Mouse (Mus musculus) lung, embryonic 14.5 days (tissue): Measurements from ENCODE around the gene Fermt3. TPM values are rescaled to one million over a fixed set of nuclear protein-coding genes. Genes with fewer than 3 reads are reported as not detected.

Source experiments
- ATAC-seq: fragments of 200-750 bp; cut with Nextera tagmentation; 2 replicates; pipeline ENCODE4 v1.8.0; 2017; ENCODE audit warnings: mild to moderate bottlenecking, moderate TSS enrichment, moderate library complexity; ENCODE audit not compliant: insufficient read depth
- DNase-seq: peaks from one replicate; pipeline ENCODE4 v3.0.0-alpha.2; 2015
- H3K27ac ChIP-seq: fragments of 300-500 bp; sonication (generic); 2 replicates; pipeline ENCODE4 v1.5.1; 2014; ENCODE audit warnings: low read depth, mild to moderate bottlenecking, moderate library complexity
- H3K27me3 ChIP-seq: fragments of 300-500 bp; sonication (generic); 2 replicates; pipeline ENCODE4 v1.6.1; 2014; ENCODE audit warnings: low read length, control low read depth; ENCODE audit not compliant: insufficient read depth
- H3K36me3 ChIP-seq: fragments of 300-500 bp; sonication (generic); 2 replicates; pipeline ENCODE4 v1.6.1; 2014; ENCODE audit warnings: control low read depth; ENCODE audit not compliant: insufficient read depth
- H3K4me1 ChIP-seq: fragments of 300-500 bp; sonication (generic); 2 replicates; pipeline ENCODE4 v1.6.1; 2014; ENCODE audit warnings: antibody characterized with exemption, control low read depth; ENCODE audit not compliant: insufficient read depth
- H3K4me2 ChIP-seq: fragments of 300-500 bp; sonication (generic); 2 replicates; pipeline ENCODE4 v1.6.1; 2014; ENCODE audit warnings: mild to moderate bottlenecking
- H3K4me3 ChIP-seq: fragments of 300-500 bp; sonication (generic); 2 replicates; pipeline ENCODE4 v1.5.1; 2014; ENCODE audit warnings: low read depth, low read length
- H3K9ac ChIP-seq: fragments of 300-500 bp; sonication (generic); 2 replicates; pipeline ENCODE4 v1.6.1; 2014
- H3K9me3 ChIP-seq: fragments of 300-500 bp; sonication (generic); 2 replicates; pipeline ENCODE4 v1.6.1; 2016; ENCODE audit warnings: low read depth, low read length, control low read depth
- CTCF ChIP-seq: IDR thresholded peaks from 2 replicates; pipeline ENCODE4 v1.5.1; 2016; ENCODE audit warnings: antibody characterized with exemption, low read depth
- WGBS: fragments of 180-500 bp; shearing (Covaris S2); extraction: QIAGEN DNeasy Blood & Tissue Kit; methylation state at CpG from one replicate; pipeline ENCODE4 v1.1.7; 2014; 5-methylcytosine and 5-hydroxymethylcytosine counted together
- polyA plus RNA-seq: library from polyadenylated mRNA; unstranded; fragments of >200 nt; fragmentation: Nextera tagmentation; extraction: Ambion mirVana; gene quantifications from 2 replicates; pipeline ENCODE4 v1.2.1, GENCODE M21; 2014

Gene Fermt3
- polyA plus RNA-seq, 1 experiment from 2014 or later: 8.6 TPM

DNA sequence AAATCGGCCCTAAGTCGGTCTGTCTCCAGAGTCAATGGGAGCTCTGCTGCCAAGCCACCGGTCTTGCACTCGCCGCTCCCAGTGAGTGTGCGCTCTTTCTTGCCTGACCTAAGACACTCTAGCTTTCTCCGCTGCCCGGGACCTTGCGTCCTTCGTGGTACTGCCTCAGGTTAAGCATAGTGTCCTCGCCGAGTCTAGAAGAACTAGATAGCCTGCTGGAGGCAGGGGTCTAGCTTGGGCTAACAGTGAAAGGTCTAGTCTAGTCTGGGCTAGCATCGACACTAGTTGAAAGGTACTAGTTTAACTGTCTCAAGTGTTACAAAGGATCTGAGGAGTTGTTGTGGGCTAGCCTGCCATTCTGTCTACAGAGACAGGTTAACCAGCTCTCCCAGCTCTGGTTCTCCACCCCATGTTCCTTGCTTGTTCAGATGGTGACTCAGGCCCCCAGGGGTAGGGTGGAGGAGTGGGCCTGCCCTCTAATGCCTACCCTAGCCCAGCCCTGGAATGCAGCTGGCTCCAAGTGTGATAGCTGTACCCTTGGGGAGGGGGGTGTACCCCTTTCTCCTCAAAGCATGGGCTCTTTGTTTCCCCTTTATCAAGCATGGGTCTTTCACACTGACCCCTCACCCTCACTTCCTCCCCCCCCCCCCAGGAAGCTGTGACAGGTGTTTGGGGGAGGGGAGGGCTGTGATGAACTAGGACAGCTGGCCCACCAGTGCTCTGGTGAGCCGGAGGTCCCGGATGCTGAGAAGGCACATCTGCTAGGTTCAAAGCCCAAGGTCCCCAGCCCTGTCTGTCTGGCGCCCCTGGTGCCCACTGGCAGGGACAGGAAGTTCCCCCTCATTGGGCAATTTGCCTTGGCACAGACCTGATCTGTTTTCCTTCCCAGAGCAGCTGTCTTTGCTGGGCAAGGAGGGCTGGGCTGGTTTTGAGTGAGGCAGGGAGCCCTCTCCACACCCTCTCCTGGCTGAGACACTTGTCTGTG is 43.4 kb downstream of the Fermt3 start, which contains the start of gene Plcb3:
Gene Plcb3 (minus strand): TSS at position 934 of the 985 bp plus-strand sequence.
- Histone ChIP-seq H3K9ac (peak within 1 kb of the TSS; percentile 78), H3K4me2 (peak within 1 kb of the TSS; percentile 94), H3K27me3 (no peaks in the 10 kb centered on the region), H3K4me3 (peak within 1 kb of the TSS; percentile 58), H3K9me3 (no peaks in the 10 kb centered on the region), H3K27ac (peak within 1 kb of the TSS; percentile 71), H3K36me3 (peaks cover 21% of the 10 kb centered on the region), H3K4me1 (peaks cover 12% of the 10 kb centered on the region; the same call in 1 of the 2 replicates)
- under 1% methylated on average over 16 of the region's 16 CpGs for WGBS
- peak; percentile 76 for DNase-seq
- TF ChIP-seq CTCF: peak; percentile 47
- no peak for ATAC-seq

DNA sequence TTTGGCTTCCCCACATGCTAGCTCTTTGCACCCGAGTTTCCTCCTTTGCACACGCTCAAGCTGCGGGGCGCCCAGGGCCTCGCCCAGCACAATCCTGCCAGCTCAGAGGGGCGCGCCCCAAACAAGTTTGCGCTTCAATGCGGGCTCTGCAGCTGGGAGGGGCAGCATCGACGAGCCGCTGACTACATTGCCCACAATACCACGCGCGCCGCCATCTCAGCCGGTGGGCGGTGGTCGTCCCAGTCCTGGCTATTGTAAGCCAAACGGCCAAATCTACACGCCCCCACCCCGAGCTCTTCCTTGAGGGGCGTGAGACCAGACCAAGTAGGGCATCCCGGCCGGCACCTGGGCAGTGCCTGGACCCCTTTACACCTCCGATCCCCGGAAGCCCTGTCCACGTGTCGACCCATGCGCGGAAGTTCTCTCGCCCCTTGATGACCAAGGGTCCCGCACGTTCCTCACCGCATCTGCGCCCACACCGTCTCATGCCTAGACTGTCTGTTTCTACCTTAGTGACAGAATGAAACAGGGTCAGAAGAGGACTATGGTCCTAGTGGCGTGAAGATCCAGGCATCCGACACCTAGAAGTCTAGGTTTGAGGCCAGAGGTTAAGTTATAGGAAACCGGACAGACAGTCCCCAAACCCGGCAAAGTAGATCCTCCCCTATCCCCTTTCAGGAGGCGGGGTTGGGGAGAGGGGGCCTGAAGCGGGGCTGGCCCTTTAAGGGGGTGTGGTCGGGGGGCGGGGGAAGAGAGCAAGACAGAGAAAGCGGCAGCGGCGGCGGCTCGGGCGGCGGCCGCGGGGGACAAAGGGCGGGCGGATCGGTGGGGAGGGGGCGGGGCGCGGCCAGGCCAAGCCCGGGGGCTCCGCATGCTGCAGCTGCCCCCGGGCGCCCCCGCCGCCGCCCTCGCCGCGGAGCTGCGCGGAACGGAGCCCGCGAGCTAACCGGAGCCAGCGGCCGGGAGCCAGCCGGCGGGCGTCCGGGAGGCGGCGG is 44.8 kb downstream of the Fermt3 start, which contains the start of gene Ppp1r14b:
Gene Ppp1r14b (plus strand): TSS at position 758 of the 995 bp plus-strand sequence.
- no peak for TF ChIP-seq CTCF
- peak within 1 kb of the TSS; percentile 71 for H3K27ac ChIP-seq
- H3K27me3 ChIP-seq: no peaks in the 10 kb centered on the region
- H3K36me3 ChIP-seq: peaks cover 21% of the 10 kb centered on the region
- ATAC-seq (peak; percentile 64), DNase-seq (peak; percentile 89)
- under 1% methylated on average over 57 of the region's 84 CpGs for WGBS
- H3K4me1 ChIP-seq: peaks cover 17% of the 10 kb centered on the region
- no peaks in the 10 kb centered on the region for H3K9me3 ChIP-seq
- peak within 1 kb of the TSS; percentile 58 for H3K4me3 ChIP-seq
- H3K4me2 ChIP-seq: peak within 1 kb of the TSS; percentile 94
- peak within 1 kb of the TSS; percentile 78 for H3K9ac ChIP-seq

DNA sequence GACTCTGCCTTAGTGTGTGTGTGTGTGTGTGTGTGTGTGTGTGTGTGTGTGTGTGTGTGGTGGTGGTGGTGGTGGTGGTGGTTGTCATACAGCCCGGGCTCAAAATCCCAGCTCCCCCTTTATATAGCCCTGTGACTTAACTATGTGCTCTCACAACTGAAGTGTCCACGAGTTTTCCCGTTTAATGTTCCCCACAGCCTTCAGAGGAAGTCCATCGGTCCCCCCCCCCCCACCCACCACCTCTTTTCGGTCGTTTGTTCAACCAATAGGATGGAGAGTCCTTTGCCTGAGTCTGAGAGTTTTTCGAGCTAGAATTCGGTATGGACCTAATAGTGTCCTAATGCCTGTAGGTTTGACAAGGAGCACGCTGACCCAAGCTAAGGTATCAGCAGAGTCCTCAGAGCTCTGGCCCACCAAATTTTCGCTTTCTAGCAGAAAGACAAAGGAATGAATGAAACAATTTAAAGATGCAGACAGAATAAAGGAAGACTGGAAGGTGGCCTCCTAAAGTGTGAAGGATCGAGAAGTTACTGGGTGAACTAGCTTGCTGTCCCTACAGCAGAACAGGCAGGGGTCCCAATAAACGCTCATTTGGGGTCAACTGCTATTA is 45.6 kb downstream of the Fermt3 start:
- TF ChIP-seq CTCF: no peak
- WGBS: 33% methylated on average over 12 of the region's 12 CpGs

DNA sequence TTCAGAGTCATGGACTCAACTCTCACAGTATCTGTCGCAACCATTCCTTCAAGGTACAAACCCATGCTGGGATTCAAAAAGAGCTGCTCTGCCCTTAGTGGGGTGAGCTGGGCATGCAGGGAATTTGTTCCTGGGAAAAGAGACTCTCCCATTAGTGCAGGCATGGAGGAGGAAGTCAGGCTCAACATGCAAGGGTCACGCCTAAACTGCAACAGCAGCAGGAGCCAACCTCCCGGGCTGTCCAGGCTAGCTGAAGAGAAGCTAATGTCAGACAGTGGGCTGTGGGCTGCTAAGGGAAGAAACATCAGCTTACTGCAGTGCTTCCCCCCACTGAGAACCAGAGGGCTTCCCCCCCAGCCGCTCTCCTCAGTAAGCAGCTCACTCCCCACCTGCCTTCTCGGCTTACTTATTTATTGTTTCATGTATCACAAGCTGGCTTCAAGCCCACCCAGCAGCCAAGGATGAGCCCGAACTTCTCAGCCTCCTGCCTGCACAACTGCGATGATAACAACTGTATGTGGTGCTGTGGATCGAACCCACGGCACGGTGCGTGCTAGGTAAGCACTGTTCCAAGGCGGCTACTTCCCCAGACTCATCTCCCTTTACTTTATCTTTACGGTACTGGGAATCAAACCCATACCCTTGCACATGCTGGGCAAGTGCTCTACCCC is 46.9 kb downstream of the Fermt3 start:
- H3K27ac ChIP-seq: 0 out of 2 replicates have a peak overlapping the region, but pooled peaks have one; percentile 3
- no peaks in the 10 kb centered on the region for H3K27me3 ChIP-seq
- ATAC-seq: no peak
- peaks cover 16% of the 10 kb centered on the region for H3K4me1 ChIP-seq
- no peak overlapping the region for H3K9ac ChIP-seq
- H3K4me2 ChIP-seq: no peak overlapping the region
- H3K4me3 ChIP-seq: no peak overlapping the region
- TF ChIP-seq CTCF: no peak
- 72% methylated on average over 13 of the region's 13 CpGs for WGBS
- peaks cover 6% of the 10 kb centered on the region for H3K36me3 ChIP-seq
- no peak for DNase-seq
- no peaks in the 10 kb centered on the region for H3K9me3 ChIP-seq

More for the DNA sequence above, 45.6 kb downstream of the Fermt3 start:
- Histone ChIP-seq H3K27me3 (no peaks in the 10 kb centered on the region), H3K4me3 (peak overlapping the region; percentile 58), H3K9ac (peak overlapping the region; percentile 78), H3K4me2 (peak overlapping the region; percentile 94), H3K36me3 (peaks cover 19% of the 10 kb centered on the region), H3K9me3 (no peaks in the 10 kb centered on the region), H3K4me1 (peaks cover 13% of the 10 kb centered on the region), H3K27ac (peak overlapping the region; percentile 33; the same call in 1 of the 2 replicates)
- ATAC-seq: no peak
- no peak for DNase-seq

DNA sequence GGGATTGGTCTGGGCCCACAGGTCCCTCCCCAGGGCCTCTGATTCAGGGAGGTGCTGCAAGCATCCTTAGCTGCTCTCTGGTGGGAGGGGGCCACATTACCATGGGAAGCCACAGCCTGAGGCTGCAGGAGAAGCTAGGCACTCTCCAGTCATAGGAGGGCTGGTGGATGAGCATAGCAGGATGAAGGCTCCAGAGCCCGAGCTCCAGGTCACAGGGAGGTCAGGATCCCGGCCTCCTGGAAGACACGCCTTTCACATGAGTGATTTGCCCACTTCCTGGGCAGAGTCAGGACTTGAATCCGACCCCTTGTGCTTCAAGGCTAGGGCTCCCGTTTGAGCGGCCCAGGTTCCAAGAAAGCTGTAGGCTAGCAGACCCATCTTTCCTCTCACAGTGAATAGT is 47.6 kb downstream of the Fermt3 start:
- Histone ChIP-seq H3K27ac (0 out of 2 replicates have a peak overlapping the region, but pooled peaks have one; percentile 3), H3K36me3 (peaks cover 3% of the 10 kb centered on the region; the same call in 1 of the 2 replicates), H3K4me1 (peaks cover 16% of the 10 kb centered on the region), H3K4me2 (no peak overlapping the region), H3K9ac (0 out of 2 replicates have a peak overlapping the region, but pooled peaks have one; percentile 2), H3K4me3 (no peak overlapping the region), H3K27me3 (no peaks in the 10 kb centered on the region), H3K9me3 (no peaks in the 10 kb centered on the region)
- 27% methylated on average over 6 of the region's 6 CpGs for WGBS
- ATAC-seq: no peak
- DNase-seq: no peak
- no peak for TF ChIP-seq CTCF
